Mouse (Mus musculus): ENCODE results near the gene Rflna. TPM values are rescaled to one million over a fixed set of nuclear protein-coding genes. Genes with fewer than 3 reads are reported as not detected.
A peak's percentile ranks its signal among the peaks of the same experiment; 100 is the strongest.

Rflna gene
- polyA plus RNA-seq, 1 experiment from 2014 or later = 4.4 TPM

DNA sequence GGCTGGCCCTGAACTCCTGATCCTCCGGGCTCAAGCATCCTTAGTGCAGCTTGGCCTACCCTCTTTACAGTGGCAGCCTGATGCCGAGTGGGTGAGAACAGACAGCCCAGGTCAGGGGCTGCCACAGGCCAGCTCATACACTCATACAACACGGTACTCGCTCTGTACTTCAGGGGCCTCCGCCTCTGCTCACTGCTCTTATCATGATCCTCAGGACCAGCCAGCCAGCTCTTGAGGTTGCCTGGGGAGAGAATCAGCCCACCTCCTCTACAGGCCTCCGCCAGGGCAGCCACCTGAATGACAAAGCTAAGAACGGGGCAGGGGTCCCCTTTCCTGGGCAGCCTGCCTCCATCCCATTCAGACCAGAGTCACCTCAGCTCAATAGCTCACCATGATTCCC, 50.6 kb downstream of the Rflna start:
- H3K4me2 ChIP-seq = no peak overlapping the region
- 86% methylated on average over 7 of the region's 7 CpGs for WGBS
- H3K27me3 ChIP-seq (ENCODE audit: control insufficient read depth, insufficient read depth, low read length) = no peaks in the 10 kb centered on the region
- H3K9ac ChIP-seq (ENCODE audit: low read length) = no peak overlapping the region
- H3K36me3 ChIP-seq (ENCODE audit: control insufficient read depth, insufficient read depth, low read length) = peaks cover 9% of the 10 kb centered on the region
- DNase-seq (ENCODE audit: low spot score, missing footprints) = no peak
- no peak overlapping the region for H3K4me3 ChIP-seq (ENCODE audit: low read depth, low read length)
- H3K27ac ChIP-seq (ENCODE audit: low read depth, low read length) = no peak overlapping the region
- no peaks in the 10 kb centered on the region for H3K9me3 ChIP-seq (ENCODE audit: control insufficient read depth, low read length)
- peaks cover 33% of the 10 kb centered on the region for H3K4me1 ChIP-seq (ENCODE audit: control insufficient read depth, insufficient read depth, low read length)
- no peak for ATAC-seq (ENCODE audit: low FRiP score)

GRCm38 (mm10) chr5:125055901-125056300, 52.9 kb downstream of the Rflna start:
- Histone ChIP-seq H3K27ac (ENCODE audit: low read depth, low read length) (no peak overlapping the region; the same call in 1 of the 2 replicates), H3K4me2 (no peak overlapping the region), H3K36me3 (ENCODE audit: control insufficient read depth, insufficient read depth, low read length) (no peaks in the 10 kb centered on the region), H3K4me3 (ENCODE audit: low read depth, low read length) (no peak overlapping the region), H3K9me3 (ENCODE audit: control insufficient read depth, low read length) (no peaks in the 10 kb centered on the region), H3K27me3 (ENCODE audit: control insufficient read depth, insufficient read depth, low read length) (no peaks in the 10 kb centered on the region), H3K4me1 (ENCODE audit: control insufficient read depth, insufficient read depth, low read length) (peaks cover 41% of the 10 kb centered on the region), H3K9ac (ENCODE audit: low read length) (no peak overlapping the region)
- no peak for DNase-seq (ENCODE audit: low spot score, missing footprints)
- 48% methylated on average over 8 of the region's 8 CpGs for WGBS
- no peak; the same call in 1 of the 2 replicates for ATAC-seq (ENCODE audit: low FRiP score)

DNA sequence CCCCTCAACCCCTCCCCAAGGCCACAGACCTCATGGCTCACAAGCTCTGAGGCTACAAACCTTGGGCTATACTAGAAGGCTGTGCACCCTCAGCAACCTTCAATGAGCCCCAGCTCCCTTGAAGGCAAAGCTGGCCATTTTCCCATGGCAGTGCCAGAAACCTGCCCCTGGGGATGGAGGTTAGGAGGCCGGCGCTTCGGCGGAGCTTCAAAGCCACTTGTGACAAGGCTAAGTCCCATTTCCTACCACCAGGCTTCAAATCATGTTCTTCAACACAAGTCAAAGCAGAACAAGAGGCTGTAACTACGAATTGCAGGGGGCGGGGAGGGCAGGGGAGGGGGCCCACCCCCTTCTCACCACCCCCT, 53.3 kb downstream of the Rflna start:
- H3K27me3 ChIP-seq (ENCODE audit: control insufficient read depth, insufficient read depth, low read length) = no peaks in the 10 kb centered on the region
- H3K4me1 ChIP-seq (ENCODE audit: control insufficient read depth, insufficient read depth, low read length) = peaks cover 41% of the 10 kb centered on the region
- no peak overlapping the region for H3K4me3 ChIP-seq (ENCODE audit: low read depth, low read length)
- DNase-seq (ENCODE audit: low spot score, missing footprints) (peak; percentile 93), ATAC-seq (ENCODE audit: low FRiP score) (peak; percentile 14; the same call in 1 of the 2 replicates)
- peak overlapping the region; percentile 2; the same call in 1 of the 2 replicates for H3K4me2 ChIP-seq
- H3K9me3 ChIP-seq (ENCODE audit: control insufficient read depth, low read length) = no peaks in the 10 kb centered on the region
- H3K36me3 ChIP-seq (ENCODE audit: control insufficient read depth, insufficient read depth, low read length) = no peaks in the 10 kb centered on the region
- WGBS = 7% methylated on average over 6 of the region's 6 CpGs
- H3K27ac ChIP-seq (ENCODE audit: low read depth, low read length) = no peak overlapping the region; the same call in 1 of the 2 replicates
- H3K9ac ChIP-seq (ENCODE audit: low read length) = no peak overlapping the region

- no peaks in the 10 kb centered on the region for H3K27me3 ChIP-seq (ENCODE audit: control insufficient read depth, insufficient read depth, low read length)
- WGBS = 4% methylated on average over 19 of the region's 19 CpGs
- peaks cover 41% of the 10 kb centered on the region for H3K4me1 ChIP-seq (ENCODE audit: control insufficient read depth, insufficient read depth, low read length)
- no peaks in the 10 kb centered on the region for H3K9me3 ChIP-seq (ENCODE audit: control insufficient read depth, low read length)
- H3K27ac ChIP-seq (ENCODE audit: low read depth, low read length) = peak overlapping the region; percentile 42; the same call in 1 of the 2 replicates
- H3K9ac ChIP-seq (ENCODE audit: low read length) = no peak overlapping the region
- peak; percentile 43; the same call in 1 of the 2 replicates for ATAC-seq (ENCODE audit: low FRiP score)
- no peak overlapping the region for H3K4me3 ChIP-seq (ENCODE audit: low read depth, low read length)
- H3K4me2 ChIP-seq = peak overlapping the region; percentile 46; the same call in 1 of the 2 replicates
- DNase-seq (ENCODE audit: low spot score, missing footprints) = peak; percentile 94
- H3K36me3 ChIP-seq (ENCODE audit: control insufficient read depth, insufficient read depth, low read length) = no peaks in the 10 kb centered on the region
These were observed 53.9 kb downstream of the Rflna start for GRCm38 (mm10) chr5:125056696-125057554.

GRCm38 (mm10) chr5:125057555-125058266, 54.7 kb downstream of the Rflna start:
- Histone ChIP-seq H3K36me3 (ENCODE audit: control insufficient read depth, insufficient read depth, low read length) (no peaks in the 10 kb centered on the region), H3K27ac (ENCODE audit: low read depth, low read length) (no peak overlapping the region), H3K4me1 (ENCODE audit: control insufficient read depth, insufficient read depth, low read length) (peaks cover 41% of the 10 kb centered on the region), H3K27me3 (ENCODE audit: control insufficient read depth, insufficient read depth, low read length) (no peaks in the 10 kb centered on the region), H3K4me3 (ENCODE audit: low read depth, low read length) (peak overlapping the region; percentile 20), H3K9ac (ENCODE audit: low read length) (peak overlapping the region; percentile 54), H3K9me3 (ENCODE audit: control insufficient read depth, low read length) (no peaks in the 10 kb centered on the region), H3K4me2 (peak overlapping the region; percentile 46)
- DNase-seq (ENCODE audit: low spot score, missing footprints) (peak; percentile 95), ATAC-seq (ENCODE audit: low FRiP score) (no peak)
- 5% methylated on average over 29 of the region's 29 CpGs for WGBS

DNA sequence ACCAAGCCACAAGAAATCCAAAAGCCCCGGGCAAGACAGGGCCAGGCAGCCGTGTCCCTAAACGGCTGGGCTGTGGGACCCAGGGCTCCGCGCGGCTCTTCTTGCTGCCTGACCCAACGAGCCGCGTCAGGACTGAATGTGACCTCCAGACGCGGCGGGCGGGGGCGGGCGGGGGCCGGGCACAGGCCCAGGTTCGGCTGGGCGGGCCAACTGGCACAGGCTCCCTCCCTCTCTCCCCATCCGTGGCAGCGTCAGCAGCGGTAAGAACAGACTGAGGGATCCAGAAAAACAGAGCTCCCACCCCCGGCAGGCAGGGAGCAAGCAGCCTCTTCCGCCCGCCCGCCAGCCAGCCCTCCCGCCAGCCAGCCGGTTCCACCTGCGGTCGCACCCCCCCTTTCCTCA, 55.2 kb downstream of the Rflna start:
- Histone ChIP-seq H3K4me1 (ENCODE audit: control insufficient read depth, insufficient read depth, low read length) (peaks cover 39% of the 10 kb centered on the region), H3K36me3 (ENCODE audit: control insufficient read depth, insufficient read depth, low read length) (no peaks in the 10 kb centered on the region)

More for the DNA sequence above, 55.2 kb downstream of the Rflna start:
- H3K9me3 ChIP-seq (ENCODE audit: control insufficient read depth, low read length) = no peaks in the 10 kb centered on the region
- H3K27ac ChIP-seq (ENCODE audit: low read depth, low read length) = no peak overlapping the region
- peak overlapping the region; percentile 54 for H3K9ac ChIP-seq (ENCODE audit: low read length)
- ATAC-seq (ENCODE audit: low FRiP score) (0 out of 2 replicates have a peak, but pooled peaks have one; percentile 20), DNase-seq (ENCODE audit: low spot score, missing footprints) (no peak)
- H3K4me2 ChIP-seq = peak overlapping the region; percentile 46
- H3K27me3 ChIP-seq (ENCODE audit: control insufficient read depth, insufficient read depth, low read length) = no peaks in the 10 kb centered on the region
- H3K4me3 ChIP-seq (ENCODE audit: low read depth, low read length) = peak overlapping the region; percentile 20
- WGBS = 4% methylated on average over 25 of the region's 29 CpGs

Other genes with a start within 250 kb of the Rflna start
- 11.9 and 13.9 TPM in 2 replicates for gene Ccdc92, start 140.8 kb upstream of the Rflna start, polyA plus RNA-seq (2014; fragmentation: Nextera tagmentation; extraction: Ambion mirVana)
- gene Zfp664, start 140.5 kb upstream of the Rflna start, polyA plus RNA-seq (2014; fragmentation: Nextera tagmentation; extraction: Ambion mirVana) = 133 and 160 TPM in 2 replicates
- gene Ncor2, start 176.0 kb downstream of the Rflna start, polyA plus RNA-seq (2014; fragmentation: Nextera tagmentation; extraction: Ambion mirVana) = 13.4 and 14.7 TPM in 2 replicates